Mouse (Mus musculus) midbrain, embryonic 14.5 days (tissue): Measurements from ENCODE around the gene Srxn1. TPM values are rescaled to one million over a fixed set of nuclear protein-coding genes. Genes with fewer than 3 reads are reported as not detected.
"Not testable (repeated sequence)": the region's sequence is repeated elsewhere in the genome, so short reads cannot be mapped to it uniquely, and the experiment has no call there.

ENCODE experiments used
- ATAC-seq: fragments of 200-750 bp; cut with Nextera tagmentation; 2 replicates; pipeline ENCODE4 v1.8.0; 2017; ENCODE audit warnings: moderate number of reproducible peaks, moderate library complexity; ENCODE audit not compliant: low FRiP score, low TSS enrichment
- DNase-seq: peaks from one replicate; pipeline ENCODE4 v3.0.0-alpha.2; 2015
- H3K27ac ChIP-seq: fragments of 300-500 bp; sonication (generic); replicated peaks from 2 replicates; pipeline ENCODE4 v1.5.1; 2014; ENCODE audit warnings: mild to moderate bottlenecking, low read depth, low read length, moderate library complexity
- H3K27me3 ChIP-seq: fragments of 300-500 bp; sonication (generic); 2 replicates; pipeline ENCODE4 v1.6.1; 2014; ENCODE audit warnings: low read length, control low read depth, mixed read lengths; ENCODE audit not compliant: control insufficient read depth, insufficient read depth
- H3K36me3 ChIP-seq: fragments of 300-500 bp; sonication (generic); 2 replicates; pipeline ENCODE4 v1.6.1; 2014; ENCODE audit warnings: low read length, control low read depth; ENCODE audit not compliant: control insufficient read depth, insufficient read depth
- H3K4me1 ChIP-seq: fragments of 300-500 bp; sonication (generic); 2 replicates; pipeline ENCODE4 v1.6.1; 2014; ENCODE audit warnings: mild to moderate bottlenecking, antibody characterized with exemption, low read length, control low read depth; ENCODE audit not compliant: control insufficient read depth, insufficient read depth
- H3K4me2 ChIP-seq: fragments of 300-500 bp; sonication (generic); 2 replicates; pipeline ENCODE4 v1.6.1; 2014; ENCODE audit warnings: mild to moderate bottlenecking, low read length, moderate library complexity
- H3K4me3 ChIP-seq: fragments of 300-500 bp; sonication (generic); replicated peaks from 2 replicates; pipeline ENCODE4 v1.5.1; 2014; ENCODE audit warnings: low read depth, low read length
- H3K9ac ChIP-seq: fragments of 300-500 bp; sonication (generic); replicated peaks from 2 replicates; pipeline ENCODE4 v1.6.1; 2014; ENCODE audit warnings: mild to moderate bottlenecking, low read length, moderate library complexity
- H3K9me3 ChIP-seq: fragments of 300-500 bp; sonication (generic); 2 replicates; pipeline ENCODE4 v1.6.1; 2016; ENCODE audit warnings: low read length, control low read depth, mixed read lengths; ENCODE audit not compliant: control insufficient read depth
- WGBS: fragments of 180-500 bp; shearing (Covaris S2); extraction: QIAGEN DNeasy Blood & Tissue Kit; methylation state at CpG from one replicate; pipeline ENCODE4 v1.1.7; 2014; 5-methylcytosine and 5-hydroxymethylcytosine counted together
- polyA plus RNA-seq: library from polyadenylated mRNA; unstranded; fragments of >200 nt; fragmentation: Nextera tagmentation; extraction: Ambion mirVana; gene quantifications from 2 replicates; pipeline ENCODE4 v1.2.1, GENCODE M21; 2014

Srxn1 gene
- polyA plus RNA-seq = 11.5 and 17.4 TPM in 2 replicates

- Histone ChIP-seq H3K27ac (peak within 1 kb of the TSS; percentile 78), H3K4me3 (peak within 1 kb of the TSS; percentile 61), H3K4me1 (peaks cover 14% of the 10 kb centered on the region), H3K4me2 (peak within 1 kb of the TSS; percentile 79), H3K9ac (peak within 1 kb of the TSS; percentile 81), H3K27me3 (no peaks in the 10 kb centered on the region), H3K9me3 (no peaks in the 10 kb centered on the region), H3K36me3 (no peaks in the 10 kb centered on the region)
- DNase-seq = peak; percentile 90
- ATAC-seq = peak; percentile 87
- WGBS = under 1% methylated on average over 83 of the region's 84 CpGs
Observed at GRCm38 (mm10) chr2:152105318-152106224, at the start of gene Srxn1. Gene Srxn1 (plus strand): TSS chr2:152105516.

DNA sequence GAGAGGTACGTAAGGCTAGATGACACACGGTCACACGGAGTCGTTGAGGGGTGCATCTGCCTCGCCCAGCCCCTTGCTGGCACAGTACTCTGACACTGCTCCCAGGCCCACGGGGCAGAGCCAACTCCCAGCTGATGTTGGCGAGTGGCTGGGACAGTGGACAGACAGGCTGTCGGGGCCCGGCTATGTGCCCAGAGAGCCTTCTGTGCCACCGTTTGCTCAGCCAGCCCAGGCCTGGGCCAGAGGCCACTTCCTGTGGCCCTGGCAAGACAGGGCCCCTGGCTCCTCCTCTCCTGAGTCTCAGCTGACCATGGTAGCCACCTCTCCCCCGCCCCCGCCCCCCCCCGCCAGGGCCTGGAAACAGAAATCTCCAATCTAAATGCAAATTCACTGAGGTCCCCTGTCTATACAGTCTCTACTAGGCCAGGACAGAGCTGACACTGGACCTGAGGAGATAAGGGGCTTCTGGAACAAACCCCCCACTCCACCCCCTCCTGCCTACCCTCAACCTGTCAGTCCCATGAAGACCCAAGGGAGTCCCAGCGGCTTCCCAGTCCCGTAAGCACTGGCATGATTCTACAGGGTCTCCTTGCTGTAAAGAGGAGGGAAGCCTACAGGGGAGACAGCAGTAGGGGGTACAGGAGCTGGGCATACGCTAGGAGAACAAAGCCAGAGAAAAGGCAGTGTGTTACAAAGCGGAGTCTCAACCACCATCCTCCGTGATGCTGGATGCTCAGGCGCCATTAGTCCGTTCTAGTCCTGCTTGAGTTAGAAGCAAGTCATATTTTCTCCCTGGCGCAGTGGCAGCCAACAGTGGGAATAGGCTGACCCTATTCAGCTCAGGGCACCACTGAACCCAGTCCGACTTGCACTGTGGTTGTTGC is 48.7 kb upstream of the Srxn1 start:
- Histone ChIP-seq H3K27ac (peak overlapping the region; percentile 70), H3K27me3 (0 out of 2 replicates have a peak, but pooled peaks cover 5% of the 10 kb centered on the region), H3K4me3 (no peak overlapping the region), H3K9me3 (no peaks in the 10 kb centered on the region), H3K4me2 (no peak overlapping the region), H3K9ac (no peak overlapping the region; the same call in 1 of the 2 replicates), H3K36me3 (no peaks in the 10 kb centered on the region), H3K4me1 (peaks cover 24% of the 10 kb centered on the region)
- WGBS = 53% methylated on average over 21 of the region's 22 CpGs
- ATAC-seq (peak; percentile 72), DNase-seq (peak; percentile 52)

- H3K4me2 ChIP-seq = no peak overlapping the region
- H3K4me3 ChIP-seq = no peak overlapping the region
- no peaks in the 10 kb centered on the region for H3K36me3 ChIP-seq
- peaks cover 18% of the 10 kb centered on the region for H3K4me1 ChIP-seq
- H3K9me3 ChIP-seq = no peaks in the 10 kb centered on the region
- DNase-seq (no peak), ATAC-seq (no peak)
- WGBS = 65% methylated on average over 9 of the region's 9 CpGs
- peak overlapping the region; percentile 70 for H3K27ac ChIP-seq
- 0 out of 2 replicates have a peak, but pooled peaks cover 5% of the 10 kb centered on the region for H3K27me3 ChIP-seq
- H3K9ac ChIP-seq = no peak overlapping the region
Observed at GRCm38 (mm10) chr2:152057252-152057563, 48.1 kb upstream of the Srxn1 start.

GRCm38 (mm10) chr2:152062817-152063216 is 42.5 kb upstream of the Srxn1 start:
- H3K4me1 ChIP-seq, H3K27ac ChIP-seq, H3K4me2 ChIP-seq, DNase-seq, H3K27me3 ChIP-seq, H3K36me3 ChIP-seq, H3K9ac ChIP-seq, ATAC-seq, H3K9me3 ChIP-seq, H3K4me3 ChIP-seq: not testable (repeated sequence)
- WGBS = 90% methylated on average over 3 of the region's 3 CpGs

DNA sequence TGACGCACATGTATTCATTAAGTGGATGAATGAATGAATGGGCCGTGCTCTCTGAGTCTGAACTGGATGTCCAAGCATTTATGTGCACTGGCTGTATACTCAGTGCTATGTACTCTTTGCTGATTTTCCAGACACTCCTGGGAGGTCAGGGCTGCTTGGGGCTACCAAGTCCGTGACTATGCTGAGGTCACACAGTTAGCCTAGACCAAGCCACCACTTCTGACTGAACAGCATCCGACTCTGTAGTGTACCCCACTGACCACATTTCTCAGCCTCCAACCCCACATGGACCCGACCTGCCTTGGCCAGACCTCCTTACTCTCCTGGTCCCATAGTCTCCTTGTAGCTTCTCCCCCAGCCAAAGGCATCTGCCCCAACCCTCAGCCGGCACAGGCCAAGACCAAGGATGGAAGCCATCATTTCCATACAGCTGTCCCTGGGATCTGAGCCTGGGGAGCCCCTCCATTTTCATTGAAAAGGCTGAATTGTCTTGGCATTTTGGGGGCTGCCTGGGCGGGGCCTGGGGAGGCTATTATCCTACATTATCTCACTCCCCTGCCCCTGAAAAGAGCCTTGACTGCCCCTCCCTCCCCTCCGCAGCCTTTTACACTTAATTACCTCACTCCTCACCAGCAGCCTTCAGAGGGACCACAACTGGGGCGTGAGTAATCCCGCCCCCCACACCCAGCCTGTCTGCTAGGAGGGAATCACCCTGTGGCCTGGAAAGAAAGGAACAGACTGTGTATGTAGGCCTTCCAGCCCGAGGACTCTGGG is 36.5 kb upstream of the Srxn1 start:
- no peak overlapping the region for H3K9ac ChIP-seq
- no peaks in the 10 kb centered on the region for H3K9me3 ChIP-seq
- H3K36me3 ChIP-seq = no peaks in the 10 kb centered on the region
- no peaks in the 10 kb centered on the region for H3K27me3 ChIP-seq
- H3K27ac ChIP-seq = peak overlapping the region; percentile 70
- no peak overlapping the region for H3K4me3 ChIP-seq
- H3K4me1 ChIP-seq = peaks cover 15% of the 10 kb centered on the region
- 25% methylated on average over 11 of the region's 11 CpGs for WGBS
- ATAC-seq (peak; percentile 84), DNase-seq (peak; percentile 54)
- no peak overlapping the region for H3K4me2 ChIP-seq

- DNase-seq = peak; percentile 43
- H3K4me2 ChIP-seq = no peak overlapping the region
- H3K27me3 ChIP-seq = no peaks in the 10 kb centered on the region
- H3K4me1 ChIP-seq = peaks cover 15% of the 10 kb centered on the region
- no peak for ATAC-seq
- no peaks in the 10 kb centered on the region for H3K9me3 ChIP-seq
- no peak overlapping the region for H3K9ac ChIP-seq
- WGBS = 51% methylated on average over 9 of the region's 9 CpGs
- H3K36me3 ChIP-seq = no peaks in the 10 kb centered on the region
- no peak overlapping the region for H3K4me3 ChIP-seq
- peak overlapping the region; percentile 70 for H3K27ac ChIP-seq
Observed at GRCm38 (mm10) chr2:152069434-152069786, 35.9 kb upstream of the Srxn1 start.

GRCm38 (mm10) chr2:152069941-152070340 is 35.4 kb upstream of the Srxn1 start:
- ATAC-seq (no peak), DNase-seq (no peak)
- no peaks in the 10 kb centered on the region for H3K9me3 ChIP-seq
- peak overlapping the region; percentile 70 for H3K27ac ChIP-seq
- peaks cover 15% of the 10 kb centered on the region for H3K4me1 ChIP-seq
- H3K27me3 ChIP-seq = no peaks in the 10 kb centered on the region
- no peak overlapping the region for H3K4me2 ChIP-seq
- H3K9ac ChIP-seq = no peak overlapping the region
- 69% methylated on average over 2 of the region's 2 CpGs for WGBS
- H3K4me3 ChIP-seq = no peak overlapping the region
- no peaks in the 10 kb centered on the region for H3K36me3 ChIP-seq

DNA sequence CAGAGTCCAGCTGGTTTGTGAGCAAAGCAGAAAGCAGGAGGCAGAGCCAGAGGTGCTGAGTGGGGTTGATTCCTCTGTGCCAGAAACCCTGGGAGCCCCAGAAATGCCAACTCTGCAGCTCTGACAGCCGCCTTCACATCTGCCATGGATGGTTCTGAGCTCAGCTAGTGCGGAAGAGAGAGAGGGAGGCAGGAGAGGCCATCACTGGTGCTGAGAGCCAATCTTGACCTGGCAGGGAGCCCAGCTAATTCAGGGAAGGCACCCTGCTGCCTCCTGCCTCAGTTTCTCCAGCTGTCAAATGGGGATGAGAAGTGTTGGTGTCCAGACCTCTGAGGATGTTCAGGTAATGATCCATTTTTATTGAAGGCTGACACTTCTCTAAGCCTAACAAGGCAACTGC is 30.8 kb upstream of the Srxn1 start:
- no peak for ATAC-seq
- Histone ChIP-seq H3K27me3 (no peaks in the 10 kb centered on the region), H3K9ac (no peak overlapping the region), H3K27ac (no peak overlapping the region), H3K4me2 (no peak overlapping the region), H3K4me3 (no peak overlapping the region), H3K36me3 (no peaks in the 10 kb centered on the region), H3K9me3 (no peaks in the 10 kb centered on the region), H3K4me1 (peaks cover 12% of the 10 kb centered on the region)
- WGBS = 92% methylated on average over 2 of the region's 2 CpGs
- no peak for DNase-seq
